Mouse (Mus musculus): ENCODE data around the gene Bcar1.

Bcar1 gene

GRCm38 (mm10) chr8:111712588-111712987 lies 31.0 kb downstream of the Bcar1 start:
- DNase-seq: peak; percentile 74

- no peak for DNase-seq
Measured at GRCm38 (mm10) chr8:111712135-111712534, 31.5 kb downstream of the Bcar1 start.

- no peak for DNase-seq
Measured at GRCm38 (mm10) chr8:111710777-111711485, 32.7 kb downstream of the Bcar1 start.

GRCm38 (mm10) chr8:111709223-111709622 lies 34.4 kb downstream of the Bcar1 start:
- no peak for DNase-seq

- no peak for DNase-seq
Measured at GRCm38 (mm10) chr8:111708265-111708664, 35.3 kb downstream of the Bcar1 start.

- DNase-seq: no peak
Measured at GRCm38 (mm10) chr8:111705699-111706098, 37.9 kb downstream of the Bcar1 start.

GRCm38 (mm10) chr8:111705222-111705621 lies 38.4 kb downstream of the Bcar1 start:
- no peak for DNase-seq

- no peak for DNase-seq
Measured at GRCm38 (mm10) chr8:111704585-111704984, 39.0 kb downstream of the Bcar1 start.

GRCm38 (mm10) chr8:111701380-111701779 lies 42.2 kb downstream of the Bcar1 start:
- no peak for DNase-seq

- no peak for DNase-seq
Measured at GRCm38 (mm10) chr8:111700740-111701139, 42.9 kb downstream of the Bcar1 start.

GRCm38 (mm10) chr8:111700201-111700600 lies 43.4 kb downstream of the Bcar1 start:
- DNase-seq: no peak

- DNase-seq: no peak
Measured at GRCm38 (mm10) chr8:111699035-111699434, 44.6 kb downstream of the Bcar1 start.

GRCm38 (mm10) chr8:111697655-111698054 lies 46.0 kb downstream of the Bcar1 start:
- DNase-seq: no peak

- no peak for DNase-seq
Measured at GRCm38 (mm10) chr8:111695441-111695840, 48.2 kb downstream of the Bcar1 start.

GRCm38 (mm10) chr8:111693261-111693741 lies 50.3 kb downstream of the Bcar1 start:
- no peak for DNase-seq

- DNase-seq: no peak
Measured at GRCm38 (mm10) chr8:111690960-111691445, 52.6 kb downstream of the Bcar1 start, which contains the start of gene Ctrb1. Ctrb1 (minus strand) TSS chr8:111691010.

GRCm38 (mm10) chr8:111686881-111687280 lies 56.7 kb downstream of the Bcar1 start:
- DNase-seq: no peak

- no peak for DNase-seq
Measured at GRCm38 (mm10) chr8:111682521-111682920, 61.1 kb downstream of the Bcar1 start.

GRCm38 (mm10) chr8:111681153-111681552 lies 62.5 kb downstream of the Bcar1 start:
- no peak for DNase-seq

GRCm38 (mm10) chr8:111680423-111681028 lies 63.1 kb downstream of the Bcar1 start:
- peak; percentile 53 for DNase-seq

- no peak for DNase-seq
Measured at GRCm38 (mm10) chr8:111678848-111679247, 64.8 kb downstream of the Bcar1 start.

- DNase-seq: peak; percentile 79
Measured at GRCm38 (mm10) chr8:111678111-111678510, 65.5 kb downstream of the Bcar1 start.

GRCm38 (mm10) chr8:111676237-111676636 lies 67.4 kb downstream of the Bcar1 start:
- no peak for DNase-seq

- DNase-seq: no peak
Measured at GRCm38 (mm10) chr8:111666751-111667150, 76.9 kb downstream of the Bcar1 start.
